Mouse (Mus musculus) stomach, embryonic 16.5 days (tissue): ENCODE results near the gene Pigq. TPM values are rescaled to one million over a fixed set of nuclear protein-coding genes. Genes with fewer than 3 reads are reported as not detected.

ENCODE experiments used
- ATAC-seq: fragments of 200-750 bp; cut with Nextera tagmentation; 2 replicates; pipeline ENCODE4 v1.8.0; 2017; ENCODE audit warnings: moderate number of reproducible peaks, moderate TSS enrichment; ENCODE audit not compliant: insufficient read depth, low FRiP score
- H3K27ac ChIP-seq: fragments of 300-500 bp; sonication (generic); 2 replicates; pipeline ENCODE4 v1.5.1; 2014; ENCODE audit warnings: low read length
- H3K27me3 ChIP-seq: fragments of 300-500 bp; sonication (generic); 2 replicates; pipeline ENCODE4 v1.6.1; 2014; ENCODE audit warnings: low read length, control low read depth, mixed read lengths; ENCODE audit not compliant: control insufficient read depth, insufficient read depth
- H3K36me3 ChIP-seq: fragments of 300-500 bp; sonication (generic); 2 replicates; pipeline ENCODE4 v1.6.1; 2014; ENCODE audit warnings: low read length; ENCODE audit not compliant: control insufficient read depth, insufficient read depth
- H3K4me1 ChIP-seq: fragments of 300-500 bp; sonication (generic); 2 replicates; pipeline ENCODE4 v1.6.1; 2014; ENCODE audit warnings: low read length, control low read depth, mixed read lengths; ENCODE audit not compliant: control insufficient read depth, insufficient read depth
- H3K4me2 ChIP-seq: fragments of 300-500 bp; sonication (generic); 2 replicates; pipeline ENCODE4 v1.6.1; 2014; ENCODE audit warnings: low read depth, low read length, mixed read lengths
- H3K4me3 ChIP-seq: fragments of 300-500 bp; sonication (generic); replicated peaks from 2 replicates; pipeline ENCODE4 v1.5.1; 2014; ENCODE audit warnings: mild to moderate bottlenecking, low read length
- H3K9ac ChIP-seq: fragments of 300-500 bp; sonication (generic); 2 replicates; pipeline ENCODE4 v1.6.1; 2014; ENCODE audit warnings: low read length
- H3K9me3 ChIP-seq: fragments of 300-500 bp; sonication (generic); replicated peaks from 2 replicates; pipeline ENCODE4 v1.6.1; 2016; ENCODE audit warnings: low read length, control low read depth; ENCODE audit not compliant: control insufficient read depth
- WGBS: fragments of 180-500 bp; shearing (Covaris S2); extraction: QIAGEN DNeasy Blood & Tissue Kit; methylation state at CpG from one replicate; pipeline ENCODE4 v1.1.7; 2014; 5-methylcytosine and 5-hydroxymethylcytosine counted together
- polyA plus RNA-seq: library from polyadenylated mRNA; unstranded; fragments of >200 nt; fragmentation: Nextera tagmentation; extraction: Ambion mirVana; gene quantifications from 2 replicates; pipeline ENCODE4 v1.2.1, GENCODE M21; 2015

Pigq gene
- polyA plus RNA-seq = 57.2 and 62.0 TPM in 2 replicates

- Histone ChIP-seq H3K9ac (no peak within 1 kb of the TSS), H3K4me2 (no peak within 1 kb of the TSS), H3K36me3 (no peaks in the 10 kb centered on the region), H3K27ac (no peak within 1 kb of the TSS), H3K4me3 (no peak within 1 kb of the TSS), H3K4me1 (peaks cover 8% of the 10 kb centered on the region), H3K9me3 (no peaks in the 10 kb centered on the region), H3K27me3 (no peaks in the 10 kb centered on the region)
- no peak for ATAC-seq
- 45% methylated on average over 6 of the region's 6 CpGs for WGBS
Measured at GRCm38 (mm10) chr17:25944366-25945163, at the start of gene Pigq, which contains the start of gene Nhlrc4. TSS of gene Pigq (minus strand) at chr17:25944936. TSS of gene Nhlrc4 (minus strand) at chr17:25944961.

- 89% methylated on average over 3 of the region's 3 CpGs for WGBS
- ATAC-seq = no peak
- H3K36me3 ChIP-seq = 0 out of 2 replicates have a peak, but pooled peaks cover 4% of the 10 kb centered on the region
- H3K27ac ChIP-seq = no peak overlapping the region
- H3K4me3 ChIP-seq = no peak overlapping the region
- H3K9ac ChIP-seq = no peak overlapping the region
- no peaks in the 10 kb centered on the region for H3K4me1 ChIP-seq
- H3K27me3 ChIP-seq = no peaks in the 10 kb centered on the region
- H3K9me3 ChIP-seq = no peaks in the 10 kb centered on the region
- no peak overlapping the region for H3K4me2 ChIP-seq
Measured at GRCm38 (mm10) chr17:25993489-25993888, 48.8 kb upstream of the Pigq start.

GRCm38 (mm10) chr17:25992274-25992673, 47.5 kb upstream of the Pigq start:
- 96% methylated on average over 4 of the region's 4 CpGs for WGBS
- Histone ChIP-seq H3K9ac (no peak overlapping the region), H3K27me3 (no peaks in the 10 kb centered on the region), H3K36me3 (0 out of 2 replicates have a peak, but pooled peaks cover 4% of the 10 kb centered on the region), H3K9me3 (no peaks in the 10 kb centered on the region), H3K27ac (no peak overlapping the region), H3K4me1 (no peaks in the 10 kb centered on the region), H3K4me3 (no peak overlapping the region), H3K4me2 (no peak overlapping the region)
- no peak for ATAC-seq

- no peaks in the 10 kb centered on the region for H3K9me3 ChIP-seq
- H3K9ac ChIP-seq = no peak overlapping the region
- no peaks in the 10 kb centered on the region for H3K27me3 ChIP-seq
- no peak overlapping the region for H3K4me2 ChIP-seq
- H3K4me1 ChIP-seq = no peaks in the 10 kb centered on the region
- 0 out of 2 replicates have a peak, but pooled peaks cover 4% of the 10 kb centered on the region for H3K36me3 ChIP-seq
- ATAC-seq = no peak
- H3K4me3 ChIP-seq = no peak overlapping the region
- H3K27ac ChIP-seq = peak overlapping the region; percentile 9; the same call in 1 of the 2 replicates
- 78% methylated on average over 5 of the region's 5 CpGs for WGBS
Measured at GRCm38 (mm10) chr17:25990331-25990730, 45.6 kb upstream of the Pigq start.

GRCm38 (mm10) chr17:25985306-25986294, 40.9 kb upstream of the Pigq start, which contains the start of gene Capn15:
TSS of gene Capn15 (minus strand) at chr17:25985796.
- peak; percentile 98 for ATAC-seq
- Histone ChIP-seq H3K27me3 (no peaks in the 10 kb centered on the region), H3K4me1 (peaks cover 23% of the 10 kb centered on the region), H3K9ac (peak within 1 kb of the TSS; percentile 95), H3K4me3 (peak within 1 kb of the TSS; percentile 96), H3K4me2 (peak within 1 kb of the TSS; percentile 71), H3K9me3 (no peaks in the 10 kb centered on the region), H3K36me3 (no peaks in the 10 kb centered on the region), H3K27ac (peak within 1 kb of the TSS; percentile 77)
- WGBS = under 1% methylated on average over 91 of the region's 91 CpGs

GRCm38 (mm10) chr17:25984556-25985305, 40.0 kb upstream of the Pigq start:
- Histone ChIP-seq H3K9me3 (no peaks in the 10 kb centered on the region), H3K36me3 (no peaks in the 10 kb centered on the region), H3K4me1 (peaks cover 29% of the 10 kb centered on the region), H3K4me2 (peak overlapping the region; percentile 71), H3K27me3 (no peaks in the 10 kb centered on the region), H3K9ac (peak overlapping the region; percentile 95), H3K27ac (peak overlapping the region; percentile 77), H3K4me3 (peak overlapping the region; percentile 96)
- 7% methylated on average over 17 of the region's 17 CpGs for WGBS
- ATAC-seq = no peak

GRCm38 (mm10) chr17:25984066-25984465, 39.3 kb upstream of the Pigq start:
- H3K4me2 ChIP-seq = peak overlapping the region; percentile 71
- H3K9me3 ChIP-seq = no peaks in the 10 kb centered on the region
- no peaks in the 10 kb centered on the region for H3K27me3 ChIP-seq
- peaks cover 29% of the 10 kb centered on the region for H3K4me1 ChIP-seq
- H3K9ac ChIP-seq = peak overlapping the region; percentile 95
- H3K4me3 ChIP-seq = peak overlapping the region; percentile 96
- WGBS = 100% methylated on average over 1 of the region's 1 CpGs
- H3K27ac ChIP-seq = no peak overlapping the region; the same call in 1 of the 2 replicates
- ATAC-seq = no peak
- no peaks in the 10 kb centered on the region for H3K36me3 ChIP-seq

GRCm38 (mm10) chr17:25982913-25983312, 38.2 kb upstream of the Pigq start:
- no peak overlapping the region for H3K4me3 ChIP-seq
- H3K4me2 ChIP-seq = no peak overlapping the region
- ATAC-seq = no peak
- peaks cover 29% of the 10 kb centered on the region for H3K4me1 ChIP-seq
- WGBS = 91% methylated on average over 3 of the region's 3 CpGs
- no peaks in the 10 kb centered on the region for H3K27me3 ChIP-seq
- no peak overlapping the region for H3K27ac ChIP-seq
- no peaks in the 10 kb centered on the region for H3K9me3 ChIP-seq
- H3K36me3 ChIP-seq = no peaks in the 10 kb centered on the region
- peak overlapping the region; percentile 23; the same call in 1 of the 2 replicates for H3K9ac ChIP-seq
